Mouse (Mus musculus) frontal cortex, postnatal 10 days (tissue): ENCODE measurements around the gene Gm16381.
"Not testable (repeated sequence)": the region's sequence is repeated elsewhere in the genome, so short reads cannot be mapped to it uniquely, and the experiment has no call there.

Experiments
- DNase-seq, 2 experiments: peaks; one replicate each; pipeline ENCODE4 v3.0.0; 2022; ENCODE audit warnings: low spot score in 2 of 2, mixed read lengths in 1 of 2

Gene Gm16381

DNA sequence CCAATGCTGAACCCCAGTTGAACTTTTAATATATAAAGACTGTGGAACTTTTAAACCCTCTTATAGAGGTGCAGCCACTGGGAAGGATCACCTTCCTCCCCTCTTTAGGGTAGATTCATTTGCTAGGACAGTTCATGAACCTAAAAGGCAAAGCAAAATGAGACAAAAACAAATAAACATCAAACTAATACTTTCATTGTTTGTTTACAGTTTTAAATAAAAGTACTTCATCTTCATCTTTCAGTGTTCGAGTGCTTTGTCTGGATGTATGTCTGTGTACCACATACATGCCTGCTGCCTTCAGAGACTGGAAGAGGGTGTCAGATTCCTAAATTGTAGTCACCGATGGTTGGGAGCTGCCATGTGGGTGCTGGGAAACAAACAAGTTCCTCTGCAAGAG is at the start of gene Gm16381:
Gene Gm16381 (minus strand): TSS at position 101 of the 400 bp plus-strand sequence.
- DNase-seq: not testable (repeated sequence)

DNA sequence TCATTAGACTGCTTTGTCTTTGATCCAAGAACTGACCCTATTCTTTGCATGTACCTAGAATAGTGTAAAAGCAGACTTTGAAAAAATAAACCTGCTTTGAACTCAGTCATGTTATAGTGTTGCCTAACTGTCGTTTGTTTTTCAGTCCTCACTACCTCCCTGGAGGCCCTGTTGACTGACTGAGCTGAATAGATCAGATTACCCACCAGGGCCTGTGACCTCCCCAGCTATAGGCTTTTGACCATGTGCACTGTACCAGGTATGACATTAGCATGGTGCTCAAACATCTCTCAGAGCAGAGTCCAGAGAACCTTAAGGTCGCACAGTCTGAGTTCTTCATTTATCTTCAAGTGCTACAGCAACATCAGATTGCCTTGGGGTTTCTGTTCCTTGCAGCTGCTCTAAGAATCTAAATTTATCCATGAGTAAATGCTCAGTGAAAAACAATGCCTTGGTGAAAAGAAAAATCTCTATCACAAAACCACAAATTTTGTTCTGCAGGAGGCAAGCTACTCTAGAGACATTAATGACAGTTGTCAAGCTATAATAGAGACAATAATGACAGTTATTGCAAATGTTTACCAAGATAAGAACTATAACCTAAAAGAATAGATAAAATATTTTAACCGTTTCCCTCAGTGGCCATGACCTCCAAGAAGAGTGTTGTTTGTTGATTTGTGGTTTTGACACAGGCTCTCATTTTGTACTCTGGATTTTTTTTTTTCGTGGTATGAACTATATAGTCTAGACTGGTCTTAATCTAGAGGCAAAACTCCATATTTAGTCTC is 8.7 kb upstream of the Gm16381 start:
- DNase-seq: not testable (repeated sequence)

DNA sequence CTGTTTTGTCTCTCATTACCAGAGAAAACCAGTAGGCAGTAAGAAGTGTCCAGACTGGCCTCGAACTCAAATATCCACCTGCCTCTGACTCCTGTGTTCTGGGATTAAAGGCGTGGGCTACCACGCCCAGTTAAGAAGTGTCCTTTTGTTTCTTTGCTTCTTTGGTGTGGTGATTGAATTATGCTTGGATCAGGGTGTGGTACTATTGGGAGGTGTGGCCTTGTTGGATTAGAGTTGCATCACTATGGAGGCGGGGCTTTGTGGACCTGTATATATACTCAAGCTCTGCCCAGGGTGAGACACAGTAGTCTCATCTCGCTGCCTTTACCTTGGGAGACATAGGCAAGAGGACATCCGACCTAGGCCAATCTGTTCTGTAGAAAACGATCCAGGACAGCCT is 25.9 kb downstream of the Gm16381 start, which contains the start of gene Gm4027:
Gene Gm4027 (plus strand): TSS at position 301 of the 400 bp plus-strand sequence.
- not testable (repeated sequence) for DNase-seq

DNA sequence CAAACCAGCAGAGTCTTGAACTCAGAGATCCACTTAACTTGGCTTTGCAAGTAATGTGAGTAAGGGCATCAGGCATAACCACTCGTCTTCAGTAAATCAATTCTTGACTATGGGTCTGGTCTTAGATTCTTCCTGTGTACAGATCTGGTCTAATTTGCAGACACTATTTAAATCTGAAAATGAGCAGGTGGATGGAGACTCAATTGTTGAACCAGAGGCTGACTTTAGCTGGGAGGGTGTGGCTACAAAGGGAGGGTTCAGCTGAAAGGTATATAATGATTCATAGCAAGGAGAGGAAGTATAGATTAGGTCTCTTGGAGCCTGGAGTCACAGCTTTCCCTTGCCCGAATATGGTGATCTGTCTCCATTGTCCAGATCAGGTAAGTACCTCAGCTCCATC is 42.0 kb downstream of the Gm16381 start, which contains the start of gene Oog1:
Gene Oog1 (plus strand): TSS at position 301 of the 400 bp plus-strand sequence.
- not testable (repeated sequence) for DNase-seq

DNA sequence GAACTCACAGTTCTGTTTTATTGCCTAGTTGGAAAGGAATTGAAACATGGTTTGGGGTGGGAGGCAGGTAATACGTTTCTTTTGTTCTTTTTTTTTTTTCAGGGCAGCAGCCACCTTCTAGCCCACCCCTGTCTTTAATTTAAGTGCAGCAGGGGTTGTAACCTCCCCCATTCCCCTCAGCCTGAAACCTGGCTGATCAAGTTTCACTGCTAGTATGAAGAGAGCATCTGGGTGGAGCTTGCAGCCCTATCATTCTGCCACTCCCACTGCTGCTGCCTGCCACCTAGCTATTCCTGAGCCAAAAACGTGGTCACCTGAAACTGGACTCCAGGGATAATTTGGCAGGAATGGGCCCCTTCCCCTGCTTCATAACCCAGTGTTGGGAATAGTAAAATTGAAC is 43.0 kb downstream of the Gm16381 start:
- DNase-seq: not testable (repeated sequence)
